Mouse (Mus musculus) hindbrain, embryonic 12.5 days (tissue): ENCODE results near the gene Ccdc97. TPM values are rescaled to one million over a fixed set of nuclear protein-coding genes. Genes with fewer than 3 reads are reported as not detected.

Experiments
- ATAC-seq: fragments of 200-750 bp; cut with Nextera tagmentation; 2 replicates; pipeline ENCODE4 v1.8.0; 2017; ENCODE audit warnings: moderate TSS enrichment; ENCODE audit not compliant: low FRiP score
- H3K27ac ChIP-seq: fragments of 300-500 bp; sonication (generic); 2 replicates; pipeline ENCODE4 v1.5.1; 2016; ENCODE audit warnings: mild to moderate bottlenecking
- H3K27me3 ChIP-seq: fragments of 300-500 bp; sonication (generic); 2 replicates; pipeline ENCODE4 v1.6.1; 2016; ENCODE audit warnings: mild to moderate bottlenecking
- H3K36me3 ChIP-seq: fragments of 300-500 bp; sonication (generic); 2 replicates; pipeline ENCODE4 v1.6.1; 2016; ENCODE audit warnings: mild to moderate bottlenecking
- H3K4me1 ChIP-seq: fragments of 300-500 bp; sonication (generic); 2 replicates; pipeline ENCODE4 v1.6.1; 2016
- H3K4me2 ChIP-seq: fragments of 300-500 bp; sonication (generic); replicated peaks from 2 replicates; pipeline ENCODE4 v1.6.1; 2016; ENCODE audit warnings: mild to moderate bottlenecking
- H3K4me3 ChIP-seq: fragments of 300-500 bp; sonication (generic); 2 replicates; pipeline ENCODE4 v1.5.1; 2016; ENCODE audit warnings: mild to moderate bottlenecking
- H3K9ac ChIP-seq: fragments of 300-500 bp; sonication (generic); 2 replicates; pipeline ENCODE4 v1.6.1; 2016; ENCODE audit warnings: mild to moderate bottlenecking, moderate library complexity
- H3K9me3 ChIP-seq: fragments of 300-500 bp; sonication (generic); replicated peaks from 2 replicates; pipeline ENCODE4 v1.6.1; 2016; ENCODE audit warnings: mild to moderate bottlenecking
- WGBS: fragments of 180-500 bp; shearing (Covaris S2); methylation state at CpG from one replicate; pipeline ENCODE4 v1.1.7; 2016; 5-methylcytosine and 5-hydroxymethylcytosine counted together
- polyA plus RNA-seq: library from polyadenylated mRNA; unstranded; fragments of >200 nt; fragmentation: Nextera tagmentation; extraction: Ambion mirVana; gene quantifications from 2 replicates; pipeline ENCODE4 v1.2.1, GENCODE M21; 2016

The Ccdc97 gene
- polyA plus RNA-seq, 1 experiment from 2014 or later = 32.8 TPM

DNA sequence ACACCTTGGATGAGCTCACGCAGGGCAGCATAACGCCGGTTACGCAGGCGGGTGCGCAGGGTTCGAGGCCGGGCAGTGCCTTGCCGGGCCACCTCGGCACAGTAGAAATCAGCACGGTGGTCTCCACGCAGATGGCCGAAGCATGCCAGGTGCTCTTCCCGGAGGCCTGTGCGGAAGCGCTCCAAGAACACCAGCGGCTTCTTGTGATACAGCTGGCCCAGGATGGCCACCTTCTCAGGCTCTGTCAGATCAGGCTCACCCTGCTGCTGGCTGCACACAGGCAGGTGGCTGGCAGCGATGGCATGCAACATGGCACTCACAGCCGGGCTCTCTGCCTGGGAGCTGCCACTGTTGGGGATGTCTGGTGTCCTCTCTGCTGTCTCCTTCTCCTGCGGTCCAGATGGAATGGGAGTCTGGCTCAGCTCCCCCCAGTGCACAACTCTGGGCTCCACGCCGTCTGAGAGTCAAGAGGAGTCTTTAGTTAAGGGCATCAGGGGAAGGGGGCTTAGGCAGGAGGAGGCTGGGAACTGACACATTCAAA, 3.1 kb downstream of the Ccdc97 start:
- Histone ChIP-seq H3K9me3 (no peaks in the 10 kb centered on the region), H3K36me3 (peaks cover 49% of the 10 kb centered on the region), H3K9ac (no peak overlapping the region), H3K27ac (no peak overlapping the region), H3K27me3 (no peaks in the 10 kb centered on the region), H3K4me1 (peaks cover 36% of the 10 kb centered on the region), H3K4me3 (no peak overlapping the region), H3K4me2 (no peak overlapping the region)
- no peak for ATAC-seq
- 95% methylated on average over 22 of the region's 22 CpGs for WGBS

DNA sequence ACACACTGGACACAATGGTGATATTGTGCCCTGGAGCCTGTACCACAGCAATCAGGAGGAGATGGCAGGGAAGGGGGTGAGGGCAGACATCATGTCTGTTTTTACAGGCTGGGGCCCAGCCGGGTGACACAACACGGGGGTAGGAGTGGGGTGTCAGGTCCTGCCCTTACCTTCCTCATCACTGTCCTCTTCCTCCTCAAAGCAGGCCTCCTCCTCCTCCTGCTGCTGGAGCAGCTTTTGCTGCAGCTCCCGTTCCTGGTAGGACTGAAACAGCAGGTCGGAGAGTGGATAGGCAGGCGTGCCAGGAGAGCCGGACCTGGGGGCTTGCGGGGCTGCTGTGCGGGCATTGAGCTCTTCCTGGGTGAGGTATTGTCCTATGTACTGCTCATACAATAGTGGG, 4.3 kb downstream of the Ccdc97 start:
- no peak for ATAC-seq
- WGBS = 90% methylated on average over 8 of the region's 8 CpGs
- H3K9ac ChIP-seq = no peak overlapping the region
- H3K4me1 ChIP-seq = peaks cover 46% of the 10 kb centered on the region
- H3K27ac ChIP-seq = no peak overlapping the region
- no peaks in the 10 kb centered on the region for H3K27me3 ChIP-seq
- no peak overlapping the region for H3K4me2 ChIP-seq
- H3K4me3 ChIP-seq = no peak overlapping the region
- no peaks in the 10 kb centered on the region for H3K9me3 ChIP-seq
- H3K36me3 ChIP-seq = peaks cover 42% of the 10 kb centered on the region

DNA sequence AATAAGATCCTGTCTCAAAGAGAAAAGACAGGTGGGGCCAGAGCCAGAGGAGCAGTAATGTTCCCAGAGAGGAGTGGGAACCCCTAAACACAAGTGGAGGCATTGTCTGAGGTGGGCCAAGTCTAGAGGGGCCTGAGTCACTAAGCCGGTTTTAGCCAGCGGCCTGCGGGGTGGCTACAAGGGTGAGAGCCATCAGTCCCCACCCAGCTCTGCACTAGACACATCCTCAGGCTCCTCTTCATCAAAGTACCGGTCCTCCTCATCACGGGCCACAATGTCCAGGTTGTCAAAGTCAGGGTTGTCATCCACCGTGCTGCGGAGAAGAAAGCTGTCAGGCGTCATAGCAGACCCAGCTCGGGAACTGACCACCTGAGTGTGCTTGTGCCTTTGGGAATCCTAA, 6.1 kb downstream of the Ccdc97 start:
- Histone ChIP-seq H3K4me1 (peaks cover 38% of the 10 kb centered on the region), H3K9ac (no peak overlapping the region), H3K36me3 (peaks cover 42% of the 10 kb centered on the region), H3K4me3 (no peak overlapping the region), H3K27me3 (no peaks in the 10 kb centered on the region), H3K27ac (no peak overlapping the region), H3K9me3 (no peaks in the 10 kb centered on the region), H3K4me2 (no peak overlapping the region)
- ATAC-seq = no peak
- WGBS = 93% methylated on average over 9 of the region's 9 CpGs

DNA sequence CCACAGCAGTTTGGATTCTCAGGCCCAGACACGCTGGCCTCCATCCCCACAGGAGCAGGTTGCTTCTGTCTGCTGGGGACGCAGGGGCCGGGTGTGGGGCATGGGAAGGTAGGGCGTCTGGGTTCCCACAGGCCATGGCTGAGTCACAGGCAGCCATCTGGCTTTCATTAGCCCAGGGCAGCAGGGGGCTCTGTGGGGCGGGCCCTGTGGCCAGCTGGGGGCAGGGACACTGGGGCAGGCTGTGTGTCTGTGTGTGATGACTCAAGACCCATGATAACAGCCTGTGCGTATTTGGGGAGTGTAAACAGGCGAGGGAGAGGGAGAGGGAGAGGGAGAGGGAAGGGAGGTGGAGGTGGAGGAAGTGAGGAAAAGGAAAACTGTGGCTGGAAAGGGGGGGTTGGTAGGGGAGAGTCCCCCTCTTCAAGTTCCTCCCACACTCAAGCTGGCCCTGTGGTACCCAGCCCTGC, 7.1 kb downstream of the Ccdc97 start:
- Histone ChIP-seq H3K4me1 (peaks cover 36% of the 10 kb centered on the region), H3K4me3 (no peak overlapping the region), H3K9ac (peak overlapping the region; percentile 33; the same call in 1 of the 2 replicates), H3K4me2 (no peak overlapping the region), H3K27me3 (no peaks in the 10 kb centered on the region), H3K36me3 (peaks cover 42% of the 10 kb centered on the region), H3K9me3 (no peaks in the 10 kb centered on the region), H3K27ac (peak overlapping the region; percentile 40; the same call in 1 of the 2 replicates)
- ATAC-seq = peak; percentile 19
- 21% methylated on average over 7 of the region's 7 CpGs for WGBS

GRCm38 (mm10) chr7:25711165-25711564, 7.7 kb downstream of the Ccdc97 start:
- peaks cover 36% of the 10 kb centered on the region for H3K4me1 ChIP-seq
- no peaks in the 10 kb centered on the region for H3K9me3 ChIP-seq
- H3K9ac ChIP-seq = no peak overlapping the region
- 0 out of 2 replicates have a peak, but pooled peaks have one; percentile 31 for ATAC-seq
- WGBS = 66% methylated on average over 5 of the region's 5 CpGs
- no peaks in the 10 kb centered on the region for H3K27me3 ChIP-seq
- peaks cover 41% of the 10 kb centered on the region for H3K36me3 ChIP-seq
- no peak overlapping the region for H3K4me2 ChIP-seq
- no peak overlapping the region for H3K27ac ChIP-seq
- no peak overlapping the region for H3K4me3 ChIP-seq

DNA sequence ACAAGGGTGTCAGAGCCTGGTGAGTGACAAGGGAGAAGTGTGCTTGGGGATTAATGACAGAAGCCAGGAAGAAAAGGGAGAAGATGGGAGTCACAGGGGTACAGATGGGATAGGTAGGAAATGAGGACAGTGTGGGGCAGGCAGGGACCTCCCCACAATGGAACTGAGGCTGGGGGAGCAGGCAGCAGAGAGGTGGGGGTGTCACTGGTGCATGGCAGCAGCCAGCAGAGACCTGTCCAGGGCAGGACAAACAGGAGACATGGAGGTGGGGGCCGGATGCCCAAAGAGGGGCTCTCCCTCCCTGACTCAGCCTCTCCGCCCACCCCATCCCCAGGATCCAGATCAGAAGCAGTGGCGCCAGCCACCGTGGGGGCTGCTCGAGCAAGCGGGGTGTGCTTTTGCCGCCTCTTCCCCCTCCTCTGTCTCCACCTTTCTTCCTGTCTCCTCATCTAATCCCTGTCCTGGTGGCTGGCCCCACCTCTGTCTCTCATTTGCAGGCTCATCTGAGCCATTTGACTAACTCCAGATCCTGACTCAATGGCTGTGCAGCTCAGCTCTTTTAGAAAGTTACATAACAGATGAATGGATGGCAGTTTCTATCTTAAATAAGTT, 8.3 kb downstream of the Ccdc97 start:
- WGBS = 10% methylated on average over 7 of the region's 7 CpGs
- H3K4me3 ChIP-seq = no peak overlapping the region
- H3K27me3 ChIP-seq = no peaks in the 10 kb centered on the region
- H3K9ac ChIP-seq = peak overlapping the region; percentile 49
- H3K4me2 ChIP-seq = peak overlapping the region; percentile 24
- peaks cover 36% of the 10 kb centered on the region for H3K4me1 ChIP-seq
- peak; percentile 23; the same call in 1 of the 2 replicates for ATAC-seq
- H3K27ac ChIP-seq = no peak overlapping the region
- H3K9me3 ChIP-seq = no peaks in the 10 kb centered on the region
- peaks cover 36% of the 10 kb centered on the region for H3K36me3 ChIP-seq

- no peak for ATAC-seq
- Histone ChIP-seq H3K27me3 (0 out of 2 replicates have a peak, but pooled peaks cover 4% of the 10 kb centered on the region), H3K4me3 (no peak overlapping the region), H3K4me2 (peak overlapping the region; percentile 24), H3K4me1 (peaks cover 37% of the 10 kb centered on the region), H3K9ac (peak overlapping the region; percentile 49; the same call in 1 of the 2 replicates), H3K36me3 (peaks cover 29% of the 10 kb centered on the region), H3K27ac (no peak overlapping the region), H3K9me3 (no peaks in the 10 kb centered on the region)
- WGBS = 24% methylated on average over 12 of the region's 12 CpGs
Measured at GRCm38 (mm10) chr7:25709961-25710360, 8.9 kb downstream of the Ccdc97 start.

DNA sequence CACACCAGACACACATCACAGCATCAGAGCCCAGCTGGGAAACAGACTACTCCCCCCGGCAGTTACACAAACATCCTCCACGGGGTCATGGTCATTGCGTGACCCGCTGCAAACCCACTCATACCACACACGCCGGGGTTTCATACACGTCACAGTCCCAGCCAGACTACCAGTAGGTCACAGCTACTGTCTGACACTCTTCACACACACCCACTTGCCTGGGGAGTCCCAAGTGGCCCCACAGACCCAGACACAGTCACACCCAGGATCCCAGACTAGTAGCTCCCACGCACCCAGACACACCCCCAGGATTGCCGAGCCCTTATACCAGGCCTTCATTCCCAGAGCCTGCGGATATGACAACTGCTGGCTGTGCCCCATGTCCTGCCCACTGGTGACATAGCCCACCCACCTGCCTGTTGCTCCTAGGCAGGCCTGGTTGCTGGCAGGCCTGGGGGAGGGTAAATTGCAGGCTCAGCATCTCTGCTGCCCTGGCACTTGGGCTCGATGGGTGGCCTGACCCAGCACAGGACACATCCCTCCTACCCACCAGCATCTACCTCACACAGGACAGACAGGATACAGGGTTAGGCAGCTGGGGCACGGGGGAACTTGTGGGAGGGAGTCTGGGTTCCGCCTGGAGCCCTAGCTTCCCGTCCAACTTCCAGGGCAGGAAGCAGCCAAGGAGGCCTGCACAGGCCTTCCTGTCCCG, 11.2 kb downstream of the Ccdc97 start:
- peaks cover 7% of the 10 kb centered on the region for H3K36me3 ChIP-seq
- ATAC-seq = no peak
- H3K27me3 ChIP-seq = peaks cover 16% of the 10 kb centered on the region
- 0 out of 2 replicates have a peak overlapping the region, but pooled peaks have one; percentile 18 for H3K9ac ChIP-seq
- no peaks in the 10 kb centered on the region for H3K9me3 ChIP-seq
- H3K4me2 ChIP-seq = no peak overlapping the region
- H3K4me3 ChIP-seq = no peak overlapping the region
- H3K27ac ChIP-seq = no peak overlapping the region
- peaks cover 47% of the 10 kb centered on the region for H3K4me1 ChIP-seq
- WGBS = 55% methylated on average over 15 of the region's 15 CpGs

DNA sequence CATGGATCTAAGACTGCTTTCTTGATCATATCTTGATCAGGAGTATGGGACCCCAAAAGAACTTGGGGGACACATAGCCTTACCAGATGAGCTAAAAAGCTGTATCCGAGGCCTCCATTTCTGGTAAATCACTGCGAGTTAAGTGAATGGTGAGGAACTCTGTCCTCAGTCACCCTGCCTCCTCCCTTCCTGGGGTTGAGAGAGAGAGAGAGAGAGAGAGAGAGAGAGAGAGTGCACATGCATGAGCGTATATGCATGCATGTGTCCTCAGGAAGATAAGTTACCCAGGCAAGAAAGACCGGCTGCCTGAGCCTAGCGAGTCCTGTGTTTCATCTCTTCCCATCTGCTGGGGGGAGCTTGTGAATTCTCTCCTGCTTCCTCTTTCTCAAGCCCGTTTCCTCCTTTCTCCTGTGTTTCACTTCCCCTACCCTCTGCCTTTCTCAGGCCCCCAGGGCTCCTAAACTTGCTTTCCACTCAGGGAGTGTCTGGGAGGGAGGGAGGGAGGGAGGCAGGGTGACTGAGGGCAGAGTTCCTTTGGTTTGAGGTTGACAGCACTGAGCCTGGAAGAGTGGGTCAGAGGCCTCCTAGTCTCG, 12.2 kb downstream of the Ccdc97 start:
- WGBS = 57% methylated on average over 7 of the region's 7 CpGs
- Histone ChIP-seq H3K36me3 (no peaks in the 10 kb centered on the region), H3K4me3 (no peak overlapping the region), H3K9me3 (no peaks in the 10 kb centered on the region), H3K4me1 (peaks cover 36% of the 10 kb centered on the region), H3K27ac (no peak overlapping the region), H3K4me2 (no peak overlapping the region), H3K9ac (0 out of 2 replicates have a peak overlapping the region, but pooled peaks have one; percentile 13), H3K27me3 (peaks cover 16% of the 10 kb centered on the region)
- ATAC-seq = no peak

DNA sequence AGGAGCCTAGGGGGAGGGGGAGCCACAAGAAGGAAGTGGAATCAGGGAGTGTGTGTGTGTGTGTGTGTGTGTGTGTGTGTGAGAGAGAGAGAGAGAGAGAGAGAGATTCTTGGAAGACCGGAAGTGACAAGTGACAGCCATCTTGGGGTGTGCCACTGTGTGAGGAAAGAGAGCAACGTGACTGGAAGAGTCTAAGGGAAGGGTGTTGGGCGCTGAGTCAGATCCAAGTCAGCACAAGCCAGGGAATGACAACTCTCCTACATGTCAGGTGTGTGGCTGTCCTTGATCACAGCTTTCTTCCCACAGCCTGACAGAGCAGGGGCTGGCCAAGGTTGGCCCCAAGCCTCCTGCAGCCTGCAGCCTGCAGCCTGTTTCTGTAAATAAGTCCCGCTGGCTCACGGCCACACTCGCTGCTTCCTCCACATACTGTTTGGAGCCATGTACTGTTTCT, 13.1 kb downstream of the Ccdc97 start:
- H3K36me3 ChIP-seq = no peaks in the 10 kb centered on the region
- WGBS = 61% methylated on average over 6 of the region's 6 CpGs
- H3K27me3 ChIP-seq = peaks cover 16% of the 10 kb centered on the region
- H3K4me2 ChIP-seq = no peak overlapping the region
- H3K4me3 ChIP-seq = no peak overlapping the region
- H3K4me1 ChIP-seq = peaks cover 28% of the 10 kb centered on the region
- H3K9me3 ChIP-seq = peaks cover 2% of the 10 kb centered on the region; the same call in 1 of the 2 replicates
- H3K9ac ChIP-seq = no peak overlapping the region
- H3K27ac ChIP-seq = no peak overlapping the region
- ATAC-seq = no peak

GRCm38 (mm10) chr7:25704716-25705364, 14.0 kb downstream of the Ccdc97 start:
- WGBS = 3% methylated on average over 30 of the region's 37 CpGs
- Histone ChIP-seq H3K27ac (no peak overlapping the region), H3K27me3 (peaks cover 16% of the 10 kb centered on the region), H3K36me3 (no peaks in the 10 kb centered on the region), H3K9ac (peak overlapping the region; percentile 61), H3K4me2 (peak overlapping the region; percentile 75), H3K4me1 (peaks cover 18% of the 10 kb centered on the region), H3K4me3 (peak overlapping the region; percentile 38), H3K9me3 (peaks cover 6% of the 10 kb centered on the region; the same call in 1 of the 2 replicates)
- ATAC-seq = peak; percentile 38; the same call in 1 of the 2 replicates
